Mouse (Mus musculus): ENCODE results near the gene Gm8947.

GRCm38 (mm10) chr1:151151089-151151488 is 41.1 kb upstream of the Gm8947 start:
- TF ChIP-seq POLR2A (IDR thresholded peaks at IDR 0.05; ENCODE audit: control insufficient read depth, low read depth, low read length) (no peak), CTCF (IDR thresholded peaks at IDR 0.05; ENCODE audit: control insufficient read depth, insufficient read depth, insufficient replicate concordance, low read depth, low read length) (no peak)
